Mouse (Mus musculus) cerebellum, postnatal 14 days (tissue): ENCODE data around the gene Gpr75.

ENCODE experiments used
- DNase-seq, 2 experiments: peaks; one replicate each; pipeline ENCODE4 v3.0.0; 2021; ENCODE audit warnings: mixed read lengths in 2 of 2

Gpr75 gene

DNA sequence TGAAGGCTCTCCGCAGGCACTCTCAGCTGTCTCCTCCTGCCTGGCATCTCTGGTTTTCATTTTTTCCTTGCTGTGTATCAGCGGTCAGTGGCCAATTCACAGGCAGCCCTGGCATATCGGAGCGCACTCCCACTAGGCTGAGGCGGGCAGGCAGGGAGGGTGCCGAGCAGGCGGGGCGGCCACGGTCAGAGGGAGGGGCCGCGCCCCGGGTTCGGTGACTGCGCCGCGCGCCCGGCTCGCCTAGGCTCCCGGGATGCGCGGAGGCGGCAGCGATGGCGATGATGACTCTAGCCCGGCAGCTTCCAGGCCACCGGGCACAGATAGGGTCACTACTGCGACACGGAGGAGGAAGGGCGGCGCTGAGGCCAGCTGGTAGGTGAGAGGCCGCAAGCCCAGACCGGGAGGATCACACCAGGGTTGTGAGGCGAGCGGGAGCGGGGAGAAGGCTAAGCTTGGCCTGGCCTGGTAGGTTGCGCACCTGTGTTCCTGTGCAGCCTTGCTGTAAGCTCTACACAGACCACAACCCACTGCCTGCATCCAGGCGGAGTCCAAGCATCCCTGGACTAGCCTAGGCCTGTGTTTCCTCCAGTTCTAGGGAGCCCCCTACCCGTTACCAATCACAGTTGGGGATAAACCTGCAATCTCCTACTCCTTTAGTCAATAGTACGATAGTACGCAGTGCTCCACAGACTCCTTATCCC is at the start of gene Gpr75, which contains the start of gene Asb3:
TSS of gene Gpr75 (plus strand) at position 188 of the 701 bp plus-strand sequence.
TSS of gene Asb3 (plus strand) at position 246 of the 701 bp plus-strand sequence.
- peak; percentile 83 to 90 for DNase-seq

DNA sequence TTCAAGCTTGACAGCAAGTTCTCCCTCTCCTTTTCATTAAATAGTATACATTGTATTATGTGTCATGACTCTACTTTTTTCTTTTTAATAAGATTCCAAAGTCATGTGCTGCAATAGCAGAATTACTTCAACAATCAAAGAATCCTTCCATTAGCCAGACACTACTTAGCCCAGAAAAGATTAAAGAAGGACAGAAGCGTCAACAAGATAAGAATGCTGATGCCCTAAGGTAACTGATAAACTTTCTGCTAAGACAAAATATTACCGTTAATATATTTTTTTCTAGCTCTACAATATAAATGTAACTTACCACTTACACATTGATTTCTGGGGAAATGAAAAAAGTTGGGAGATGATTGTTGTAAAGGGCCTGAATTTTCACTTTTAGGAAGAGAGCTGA is 46.4 kb upstream of the Gpr75 start:
- no peak for DNase-seq

DNA sequence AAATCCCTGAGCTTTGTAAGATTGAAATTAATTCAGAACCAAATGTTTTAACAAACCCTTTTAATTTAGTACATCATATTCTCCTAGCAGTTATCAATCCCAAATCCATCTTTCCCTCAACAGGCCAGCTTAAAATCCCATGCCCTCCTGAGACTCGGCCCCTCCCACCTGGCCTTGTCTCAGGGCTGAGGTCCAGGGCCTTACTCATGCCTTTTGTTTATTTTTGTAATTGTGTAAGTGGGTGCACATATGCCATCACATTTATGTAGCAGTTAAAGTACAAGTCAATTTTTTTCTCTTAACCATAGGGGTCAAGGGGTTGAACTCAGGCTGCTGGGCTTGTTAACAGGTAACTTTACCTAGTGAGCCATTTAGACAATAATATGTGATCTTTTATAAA is 40.8 kb upstream of the Gpr75 start:
- no peak for DNase-seq

DNA sequence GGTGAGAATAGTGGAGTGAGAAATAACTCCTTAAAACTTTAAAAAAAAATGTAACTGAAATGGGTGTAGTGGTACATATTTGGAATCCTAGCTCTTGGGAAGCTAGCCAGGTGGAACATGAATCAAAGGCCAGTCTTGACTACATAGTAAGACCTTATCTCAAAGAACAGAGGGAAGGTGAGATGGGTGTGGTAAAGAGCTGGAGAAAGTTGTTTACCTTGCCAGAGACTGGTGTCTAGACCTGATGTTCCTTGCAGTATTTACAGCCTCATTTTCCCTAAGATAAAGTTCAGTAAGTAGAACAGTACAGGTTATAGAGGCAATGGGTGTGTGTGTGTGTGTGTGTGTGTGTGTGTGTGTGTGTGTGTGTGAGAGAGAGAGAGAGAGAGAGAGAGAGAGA is 12.7 kb upstream of the Gpr75 start:
- DNase-seq, result no peak

DNA sequence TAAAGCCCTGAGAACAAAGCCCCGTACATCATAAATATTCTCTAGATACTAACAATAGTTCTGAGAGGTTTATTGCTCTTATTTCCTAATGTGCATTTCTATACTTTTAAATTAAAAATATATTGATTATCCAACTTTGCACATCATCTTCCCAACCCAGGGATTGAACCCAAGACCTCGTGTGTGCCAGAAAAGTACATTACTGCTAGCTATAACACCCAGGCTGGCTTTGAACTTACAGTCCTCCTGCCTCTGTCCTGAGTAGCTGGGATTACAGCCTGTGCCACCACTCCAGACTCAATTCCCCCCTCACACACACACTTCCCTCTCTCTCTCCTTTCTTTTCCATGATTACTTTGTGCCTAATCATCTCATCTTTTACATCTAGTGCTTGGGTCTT is 3.0 kb downstream of the Gpr75 start:
- DNase-seq, result no peak

DNA sequence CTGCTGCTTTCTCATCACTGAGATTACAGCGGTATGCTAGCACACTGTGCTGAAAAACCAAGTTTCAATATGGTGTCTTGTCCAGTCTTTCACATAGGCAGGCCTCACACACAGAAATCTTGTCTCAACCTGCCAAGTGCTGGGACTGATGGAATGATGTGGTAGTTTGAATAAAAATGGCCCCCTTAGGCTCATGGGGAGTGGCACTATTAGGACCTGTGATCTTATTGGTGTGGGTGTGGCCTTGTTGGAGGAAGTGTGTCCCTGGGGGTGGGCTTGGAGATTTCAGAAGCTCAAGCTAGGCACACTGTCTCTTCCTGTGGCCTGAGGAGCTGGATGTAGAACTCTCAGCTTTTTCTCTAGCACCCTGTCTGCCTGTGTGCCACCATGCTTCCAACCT is 11.0 kb downstream of the Gpr75 start:
- no peak for DNase-seq

DNA sequence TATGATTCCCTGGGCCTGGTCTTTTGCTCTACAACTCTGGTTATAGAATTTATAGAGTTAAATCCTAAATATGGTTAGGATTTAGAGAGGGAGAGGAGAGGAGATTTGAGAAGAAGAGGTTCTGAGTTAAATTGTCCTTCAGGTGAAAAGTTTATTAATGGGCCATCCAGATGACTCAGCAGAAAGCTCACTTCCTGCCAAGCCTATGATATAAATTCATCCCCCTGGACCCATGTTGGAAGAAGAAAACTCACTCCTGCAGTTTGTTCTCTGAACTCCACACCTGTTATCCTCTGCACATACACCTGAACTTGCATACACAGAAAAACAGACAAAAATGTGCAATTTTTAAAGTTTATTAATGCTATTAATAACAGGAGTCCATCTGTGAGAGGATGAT is 14.2 kb downstream of the Gpr75 start:
- DNase-seq, result no peak

DNA sequence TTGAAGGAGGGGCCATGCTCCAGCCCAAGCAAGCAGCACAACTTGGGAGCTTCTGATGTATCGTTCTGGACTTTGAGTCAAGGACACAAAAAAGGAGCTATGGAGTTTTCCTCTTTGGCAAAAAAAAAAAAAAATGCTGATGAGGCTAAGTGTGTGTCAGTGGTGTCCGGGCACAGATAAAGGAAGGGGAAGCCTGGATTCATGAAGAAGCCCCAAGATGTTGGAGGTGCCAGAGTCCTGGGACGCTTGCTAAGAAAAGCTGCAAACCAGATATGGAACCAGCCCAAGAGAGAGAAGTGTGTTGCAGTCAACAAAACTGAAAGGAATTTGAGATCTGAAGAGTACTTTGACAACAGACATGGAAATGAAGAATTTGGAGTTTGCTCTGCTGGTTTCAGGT is 27.2 kb downstream of the Gpr75 start:
- no peak for DNase-seq

DNA sequence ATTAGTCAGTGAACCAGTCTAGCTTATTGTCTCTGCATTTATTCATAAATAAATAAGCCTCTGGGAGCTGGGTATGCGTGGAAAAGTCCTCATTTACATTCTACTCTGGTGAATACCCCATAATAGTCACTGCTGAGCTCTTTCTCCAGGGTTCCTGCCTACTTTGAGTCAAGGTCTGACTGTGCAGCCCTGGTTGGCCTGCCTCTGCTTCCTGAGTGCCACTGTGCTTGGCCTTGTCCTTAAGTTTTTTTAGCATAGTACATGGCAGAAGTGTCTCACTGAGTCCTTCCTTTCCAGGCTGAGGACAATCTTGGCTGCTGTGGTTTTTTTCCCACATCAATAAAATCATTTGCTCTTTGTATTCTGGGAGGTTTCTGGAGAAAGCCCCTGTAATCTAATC is 35.5 kb downstream of the Gpr75 start:
- no peak for DNase-seq

DNA sequence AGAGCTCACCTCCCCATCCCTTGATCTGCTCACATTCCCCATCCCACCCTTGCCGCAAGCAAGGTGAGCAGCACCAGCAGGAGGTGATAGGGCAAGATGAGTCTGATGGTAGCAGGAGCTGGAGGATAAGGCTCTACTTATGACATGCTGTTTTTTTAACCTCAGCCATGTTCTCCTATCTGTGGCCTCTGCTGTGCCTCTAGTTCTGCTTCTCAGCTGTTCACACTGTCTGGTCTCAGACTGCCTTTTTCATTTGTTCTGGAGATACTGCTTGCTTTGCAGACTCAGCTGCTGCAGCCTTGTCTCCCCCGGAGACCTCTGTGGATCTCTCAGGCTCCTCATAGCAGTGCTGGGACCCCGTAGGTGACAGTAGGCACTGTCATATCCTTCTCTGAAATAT is 38.1 kb downstream of the Gpr75 start:
- DNase-seq, result no peak

DNA sequence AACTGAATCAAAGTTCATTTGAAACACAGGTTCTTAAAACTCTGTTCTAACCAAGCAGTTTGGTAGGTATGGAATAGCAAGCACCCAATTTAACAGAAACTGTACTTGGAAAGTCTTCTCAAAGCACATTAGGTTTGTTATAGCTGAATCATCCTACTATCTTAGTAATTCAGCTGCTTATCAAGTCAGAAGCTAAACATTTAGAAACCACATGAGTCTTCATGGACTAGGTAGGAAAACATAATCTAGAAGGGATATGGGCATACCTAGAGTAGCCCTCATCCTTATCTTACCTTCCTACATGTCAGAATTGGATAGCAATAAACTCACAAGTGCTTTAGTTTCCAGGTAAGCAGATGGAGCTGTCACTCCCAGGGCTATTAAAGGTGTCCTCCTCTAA is 42.9 kb downstream of the Gpr75 start:
- no peak for DNase-seq

DNA sequence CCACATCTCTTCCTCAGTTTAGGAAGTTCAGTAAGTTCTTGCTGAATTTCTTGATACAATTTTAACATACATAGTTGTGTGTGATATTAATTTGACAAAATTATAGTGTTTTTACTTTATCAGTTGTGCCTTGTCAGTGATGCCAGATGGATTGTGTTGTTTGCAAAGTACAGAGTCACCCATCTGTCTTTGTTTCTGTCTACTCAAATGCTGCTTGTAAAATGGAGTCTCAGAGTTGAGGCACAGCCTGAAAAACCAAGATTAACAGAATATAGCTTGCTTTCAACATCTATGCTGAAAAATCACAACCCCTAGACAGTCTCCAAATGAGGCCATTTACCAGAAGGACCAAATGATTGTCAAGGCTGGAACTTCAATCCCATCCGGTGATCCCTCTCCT is 43.3 kb downstream of the Gpr75 start:
- no peak for DNase-seq
